Mouse (Mus musculus) brain, embryonic 14.5 days (tissue): ENCODE results near the gene Tuft1.

Experiments
- CTCF ChIP-seq: fragments of 200-500 bp; IDR thresholded peaks from 2 replicates; pipeline ENCODE4 v1.5.1; 2012; ENCODE audit warnings: inconsistent platforms, mild to moderate bottlenecking, moderate library complexity, borderline replicate concordance; ENCODE audit not compliant: insufficient read depth, insufficient read length; ENCODE audit errors: extremely low read depth
- POLR2A ChIP-seq: fragments of 200-500 bp; IDR thresholded peaks from 2 replicates; pipeline ENCODE4 v1.6.1; 2012; ENCODE audit warnings: mild to moderate bottlenecking, inconsistent platforms, borderline replicate concordance; ENCODE audit not compliant: poor library complexity, insufficient read depth, insufficient read length, severe bottlenecking; ENCODE audit errors: extremely low read depth

- TF ChIP-seq CTCF = no peak
- no peak for TF ChIP-seq POLR2A
Observed at GRCm38 (mm10) chr3:94611343-94611742, 47.3 kb downstream of the Tuft1 start.
